Mouse (Mus musculus): ENCODE results near the gene Pgpep1.
A peak's percentile ranks its signal among the peaks of the same experiment; 100 is the strongest.

The Pgpep1 gene

DNA sequence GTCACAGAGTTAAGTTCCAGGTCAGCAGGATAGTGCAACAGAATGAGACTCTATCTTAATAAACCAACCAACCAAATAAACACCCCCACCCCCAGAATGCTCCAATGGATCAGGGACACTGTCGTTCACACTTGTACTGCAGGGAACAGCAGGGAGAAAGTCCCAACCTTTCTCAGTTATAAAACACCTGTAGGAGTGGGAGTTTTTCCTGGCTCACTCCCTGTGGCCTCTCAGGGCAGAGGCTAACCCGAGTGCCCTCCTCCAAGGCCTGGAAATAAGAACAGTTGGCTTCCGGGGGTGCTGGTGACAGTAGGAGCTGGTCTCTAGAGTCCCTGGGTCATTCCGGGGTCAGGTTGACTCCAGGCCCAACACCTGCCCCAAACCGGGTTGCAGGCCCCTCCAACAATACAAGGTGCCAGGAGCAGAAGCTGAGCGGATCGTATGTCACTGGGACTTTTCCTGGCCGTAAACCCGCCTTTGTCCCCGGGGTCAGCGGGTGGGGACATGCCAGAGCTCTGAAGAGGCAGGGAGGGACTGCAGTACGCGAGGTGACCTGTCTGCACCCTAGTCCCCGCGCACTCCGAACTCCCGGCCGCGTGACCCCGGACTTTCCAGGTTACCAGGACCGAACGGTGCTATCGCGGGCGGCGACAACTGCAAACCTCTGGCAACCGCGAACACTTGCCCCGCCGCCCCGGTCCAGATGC lies 1.1 kb downstream of the Pgpep1 start:
- DNase-seq = no peak

DNA sequence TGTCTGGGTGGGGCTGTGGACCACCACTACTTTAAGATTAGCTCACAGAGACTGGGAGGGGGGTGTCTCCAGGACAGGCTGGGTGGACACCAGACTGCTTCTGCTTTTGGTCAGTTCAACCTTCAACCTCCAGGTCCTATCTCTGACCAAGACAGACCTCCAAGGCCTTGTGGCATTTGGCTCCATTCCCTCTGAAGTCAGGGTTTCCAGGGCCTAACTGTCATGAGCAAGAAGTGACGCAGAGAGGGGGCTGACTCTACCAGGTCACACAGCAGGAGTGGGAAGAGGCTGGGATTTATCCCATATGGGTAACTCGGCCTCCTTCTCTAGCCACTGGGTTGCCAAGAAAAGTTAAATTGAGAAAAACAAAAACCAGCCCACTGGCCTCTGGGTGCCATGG lies 2.4 kb downstream of the Pgpep1 start:
- DNase-seq = no peak

DNA sequence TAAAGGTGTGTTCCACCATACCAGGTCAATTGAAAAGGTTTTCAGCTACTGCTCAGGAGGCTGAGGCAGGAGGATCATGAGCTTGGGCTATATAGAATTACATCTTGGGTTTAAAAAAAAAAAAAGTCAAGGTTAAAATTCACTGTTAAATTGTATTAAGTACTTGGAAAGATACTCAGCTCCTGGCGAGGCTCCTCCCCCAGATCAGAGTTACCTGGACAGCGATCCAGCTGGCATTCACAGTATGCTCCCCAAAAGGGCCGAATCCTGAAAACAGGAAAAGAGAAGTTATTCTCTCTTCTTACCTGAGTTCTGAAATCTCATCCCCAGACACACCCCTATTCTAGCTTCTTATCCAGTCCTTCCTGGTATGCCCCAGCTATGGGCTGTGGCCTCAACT lies 3.0 kb downstream of the Pgpep1 start:
- DNase-seq = no peak

DNA sequence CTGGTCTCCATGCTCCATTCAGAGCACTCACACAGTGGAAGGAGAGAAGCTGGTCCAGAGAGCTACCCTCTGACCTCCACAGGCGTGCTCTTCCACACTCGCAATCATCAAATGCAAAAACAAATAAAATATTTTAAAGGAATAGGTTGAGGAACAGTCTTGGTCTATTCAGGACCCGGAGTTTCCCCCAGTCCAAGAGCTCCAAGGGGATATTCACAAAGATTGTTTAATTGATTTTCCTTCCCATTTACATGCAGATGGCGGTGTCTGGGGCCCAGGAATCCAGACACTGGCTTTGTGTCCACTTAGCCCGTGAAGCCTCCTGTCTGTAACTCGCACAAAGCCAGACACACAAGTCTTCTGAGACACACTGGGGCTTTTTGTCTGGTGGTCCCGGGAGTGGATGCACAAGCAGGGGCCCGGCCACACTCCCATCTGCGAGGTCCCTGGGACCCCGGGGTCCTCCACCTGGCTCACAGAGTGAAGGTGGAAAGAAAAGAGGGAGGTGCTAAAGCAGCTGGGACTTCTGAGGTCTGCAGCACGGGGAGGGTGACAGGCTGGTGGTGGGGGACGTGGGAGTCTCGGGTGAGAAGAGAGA lies 3.9 kb downstream of the Pgpep1 start:
- DNase-seq = no peak

DNA sequence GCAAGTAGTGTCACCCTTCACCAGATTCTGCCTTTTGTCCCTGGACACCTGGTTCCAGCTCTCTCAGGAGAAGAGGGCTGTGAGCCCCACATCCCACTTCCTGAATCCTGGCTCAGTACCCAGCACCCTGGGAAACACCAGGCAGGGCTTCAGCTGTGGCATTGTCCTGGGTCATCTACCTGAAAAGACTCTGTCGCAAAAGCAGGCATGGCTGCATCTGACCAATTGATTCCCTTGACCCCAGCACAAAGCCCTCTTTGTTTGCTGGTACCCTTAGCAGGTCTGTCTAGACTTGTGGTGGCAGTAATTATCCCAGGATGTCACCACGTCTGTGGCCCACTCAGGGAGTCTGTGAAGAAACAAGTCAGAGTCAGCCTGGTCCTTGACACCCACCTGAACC lies 4.7 kb downstream of the Pgpep1 start:
- no peak for DNase-seq

DNA sequence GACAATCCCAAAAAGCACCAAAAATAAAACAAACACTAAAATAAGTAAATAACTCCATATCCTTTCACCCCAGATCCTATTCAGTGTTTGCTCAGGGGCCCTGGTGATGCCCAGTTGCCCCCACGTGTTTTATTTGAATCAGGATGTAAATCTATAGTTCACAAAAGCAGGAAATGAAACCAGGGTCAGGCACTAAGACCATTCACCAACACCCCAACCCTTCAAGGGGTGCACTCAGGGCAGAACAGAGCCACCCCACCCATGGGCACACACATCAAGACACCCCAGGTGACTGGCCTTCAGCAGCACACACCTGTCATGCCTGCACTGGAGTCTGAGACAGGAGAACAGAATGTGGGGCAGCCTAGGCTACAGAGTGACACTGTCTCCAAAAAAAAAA lies 6.1 kb downstream of the Pgpep1 start:
- no peak for DNase-seq

DNA sequence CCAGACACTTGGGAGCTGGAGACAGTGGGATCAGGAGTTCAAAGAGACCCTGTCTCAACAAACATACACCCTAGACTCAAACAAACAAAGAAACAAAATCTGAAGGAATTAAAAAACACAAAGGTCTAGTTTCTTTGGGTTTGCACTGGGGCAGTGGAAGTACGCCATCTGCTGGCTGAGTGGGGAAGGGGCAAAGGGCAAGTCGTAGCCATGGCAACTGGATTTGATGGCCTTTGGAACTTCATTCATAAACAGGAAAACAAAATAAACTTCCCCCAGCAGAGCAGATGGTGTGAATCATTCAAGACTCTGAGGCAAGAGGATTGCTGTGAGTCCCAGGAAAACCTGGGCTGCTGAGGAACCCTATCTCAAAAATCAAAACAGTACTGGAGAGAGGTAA lies 7.0 kb downstream of the Pgpep1 start:
- DNase-seq = peak; percentile 87

DNA sequence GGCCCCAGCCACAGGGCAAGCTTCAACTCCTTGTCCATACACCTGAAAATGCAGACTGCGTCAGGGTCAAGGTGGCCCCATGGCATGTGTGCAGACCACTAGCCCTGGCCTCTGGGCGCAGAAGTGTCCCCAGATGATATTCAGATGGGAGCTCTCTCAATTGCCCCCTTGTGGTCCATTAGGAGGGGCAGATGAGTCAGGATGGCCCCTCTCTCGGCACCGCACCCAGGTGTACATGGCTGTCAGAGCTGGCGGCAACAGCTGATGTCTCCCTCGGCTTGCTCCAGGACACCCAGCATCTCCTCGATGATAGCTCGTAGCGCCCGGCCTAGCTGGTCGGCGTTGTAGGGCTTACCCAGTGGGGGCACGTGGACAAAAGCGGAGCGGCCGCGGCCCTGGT lies 9.8 kb downstream of the Pgpep1 start:
- DNase-seq = no peak

DNA sequence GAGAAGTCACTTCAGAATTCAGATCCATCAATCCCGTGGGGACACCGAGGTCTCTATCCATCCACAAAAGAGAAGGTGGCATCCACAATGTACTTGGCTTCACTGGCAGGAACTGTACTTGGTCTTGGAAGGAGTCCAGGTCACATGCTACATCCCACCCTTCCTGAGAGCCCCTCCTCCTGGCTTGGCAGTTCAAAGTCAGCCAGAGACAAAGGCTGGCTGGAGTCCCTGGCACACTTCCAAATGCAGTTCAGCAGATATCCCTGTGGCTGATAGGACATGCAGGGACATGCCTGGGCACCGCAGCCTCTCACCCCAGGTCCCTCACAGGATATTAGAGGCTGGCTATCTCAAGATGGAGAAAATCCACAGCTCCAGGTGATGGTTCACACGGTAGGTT lies 10.9 kb downstream of the Pgpep1 start:
- peak; percentile 94 for DNase-seq

DNA sequence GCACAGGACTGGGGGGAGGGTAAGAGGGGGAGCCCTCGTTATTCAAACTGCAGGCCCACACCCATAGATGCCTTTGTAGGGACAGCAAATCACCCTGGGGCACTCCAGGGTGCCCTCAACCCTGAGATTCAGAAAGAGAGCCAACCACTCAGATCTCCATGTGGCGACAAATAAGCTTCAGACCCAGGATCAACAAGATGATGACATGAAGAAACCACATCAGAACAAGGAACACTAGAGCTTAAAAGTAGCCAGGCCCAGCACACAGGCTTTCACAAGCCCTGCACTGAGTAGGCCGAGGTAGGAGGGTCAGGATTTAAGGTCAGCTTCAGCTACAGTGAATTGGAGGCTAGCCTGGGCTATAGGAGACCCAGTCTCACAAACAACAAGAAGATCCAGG lies 11.3 kb downstream of the Pgpep1 start:
- no peak for DNase-seq

DNA sequence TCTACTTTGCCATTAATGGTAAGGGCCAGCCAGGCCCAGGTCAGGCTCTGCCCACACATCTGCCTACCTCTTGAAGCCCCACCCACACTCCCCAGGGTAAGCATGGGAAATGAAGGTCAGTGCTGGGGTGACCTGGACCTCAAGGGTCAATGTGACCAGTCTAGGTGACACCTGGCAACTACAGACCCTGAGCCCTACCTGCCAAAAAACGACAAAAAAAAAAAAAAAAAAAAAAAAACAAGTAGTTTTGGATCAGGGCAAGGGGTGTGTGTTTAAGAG lies 12.1 kb downstream of the Pgpep1 start:
- DNase-seq = peak; percentile 44

DNA sequence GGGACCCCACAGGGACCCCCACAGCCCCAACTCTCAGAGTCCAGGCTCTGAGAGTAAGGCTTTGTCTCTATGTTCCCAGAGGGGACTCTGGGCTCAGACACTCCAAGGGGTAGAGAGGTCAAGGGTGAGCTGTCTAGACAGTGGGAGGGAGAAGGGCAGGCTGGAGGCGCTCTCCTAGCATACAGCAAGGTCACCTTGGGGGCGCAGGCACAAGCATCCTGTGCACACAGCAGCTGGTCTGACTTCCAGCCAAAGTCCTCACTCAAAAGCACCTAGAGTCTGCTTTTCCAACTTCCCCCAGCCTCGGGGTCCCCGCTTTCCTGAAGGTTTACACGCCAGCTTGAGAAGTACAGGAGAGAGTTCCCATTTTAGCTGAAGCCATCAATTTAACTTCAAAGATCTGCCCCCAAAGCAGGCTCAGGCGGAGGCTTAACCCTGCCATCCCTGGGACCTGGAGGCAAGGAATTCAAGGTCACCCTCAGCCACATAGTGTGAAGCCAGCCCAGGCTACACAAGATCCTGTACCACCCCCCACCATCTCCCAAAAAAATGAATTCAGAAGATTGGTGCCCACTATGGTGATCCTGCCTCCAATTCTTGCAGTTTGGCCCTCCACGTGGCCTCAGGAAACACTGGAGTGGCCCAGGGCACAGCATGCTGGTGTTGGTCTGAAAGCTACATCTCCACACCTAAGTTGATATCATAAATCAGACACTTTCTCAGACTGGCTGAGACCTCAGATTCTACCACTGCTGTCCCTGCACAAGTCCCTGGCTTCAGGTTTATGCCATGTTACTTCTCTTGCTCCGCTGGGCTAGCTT lies 12.6 kb downstream of the Pgpep1 start:
- DNase-seq = peak; percentile 84

DNA sequence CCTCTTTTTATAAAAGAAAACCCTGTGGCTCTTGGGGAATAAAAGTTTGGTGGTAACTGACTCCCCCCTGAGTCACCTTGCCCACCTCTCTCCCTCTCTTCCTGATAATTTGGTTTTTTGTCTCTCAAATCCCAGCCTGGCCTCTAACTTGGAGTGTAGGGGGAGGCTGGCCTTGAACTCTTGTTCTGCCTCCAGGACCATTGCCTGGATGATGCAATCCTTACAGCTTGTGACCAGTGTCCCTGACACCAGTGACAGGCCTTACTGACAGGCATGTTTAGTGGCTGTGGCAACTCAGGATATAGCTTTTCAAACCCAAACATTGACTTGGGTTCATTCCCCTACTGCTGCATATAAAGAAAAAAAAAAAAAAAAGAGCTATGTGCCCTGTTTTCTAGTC lies 13.4 kb downstream of the Pgpep1 start:
- no peak for DNase-seq

DNA sequence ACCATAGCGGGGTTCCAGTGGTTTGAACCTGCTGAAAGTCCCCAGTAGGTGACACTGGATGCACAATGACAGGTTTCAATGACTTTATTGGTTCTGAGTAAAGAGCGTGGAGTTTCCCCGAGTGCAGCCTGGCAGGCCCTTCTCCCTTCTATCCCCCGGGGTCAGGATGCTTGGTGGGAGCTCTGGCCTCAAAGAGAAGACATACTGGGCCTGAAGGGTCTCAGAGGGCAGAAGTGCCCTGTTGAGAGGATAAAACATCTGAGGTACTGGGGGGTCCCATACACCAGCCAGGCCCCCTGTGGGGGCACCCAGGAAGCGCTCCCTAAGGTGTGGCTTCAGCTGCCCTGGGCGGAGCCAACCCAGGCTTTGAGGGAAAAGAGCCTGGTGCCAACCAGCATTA lies 13.8 kb downstream of the Pgpep1 start:
- peak; percentile 39 for DNase-seq

DNA sequence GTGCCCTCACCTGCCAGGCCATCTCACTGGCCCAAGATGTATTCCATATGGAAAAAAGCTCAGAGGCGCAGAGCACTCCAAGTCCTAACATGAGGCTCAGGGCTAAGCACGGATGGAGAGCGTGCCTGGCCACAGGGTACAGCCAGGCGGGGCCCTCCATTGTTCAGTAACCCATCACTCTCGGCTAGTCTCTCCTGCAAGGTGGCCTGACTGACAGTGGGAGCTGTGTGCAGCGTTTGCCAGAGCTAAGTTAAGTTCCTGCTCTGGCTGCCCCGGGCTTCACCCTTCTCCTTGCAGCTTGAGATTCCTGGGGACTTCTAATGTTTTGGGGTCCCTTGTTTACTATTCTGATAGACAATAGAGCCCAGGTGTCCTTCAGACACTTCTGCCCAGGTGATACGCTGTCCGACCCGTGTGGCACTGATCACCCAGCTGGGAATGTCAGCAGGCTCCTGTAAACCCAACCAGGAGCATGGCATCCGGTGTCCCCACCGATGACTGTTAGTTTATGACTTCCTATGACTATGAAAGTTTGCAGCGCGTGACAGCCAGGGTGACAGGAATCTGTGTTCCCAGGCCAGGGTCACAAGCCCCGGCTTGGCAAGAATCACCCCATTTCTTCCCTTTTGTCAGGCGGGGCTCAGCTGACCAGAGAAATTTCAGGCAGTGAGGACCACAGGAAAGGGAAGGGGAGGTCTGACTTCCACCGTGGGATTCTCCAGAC lies 14.5 kb downstream of the Pgpep1 start:
- peak; percentile 73 for DNase-seq

DNA sequence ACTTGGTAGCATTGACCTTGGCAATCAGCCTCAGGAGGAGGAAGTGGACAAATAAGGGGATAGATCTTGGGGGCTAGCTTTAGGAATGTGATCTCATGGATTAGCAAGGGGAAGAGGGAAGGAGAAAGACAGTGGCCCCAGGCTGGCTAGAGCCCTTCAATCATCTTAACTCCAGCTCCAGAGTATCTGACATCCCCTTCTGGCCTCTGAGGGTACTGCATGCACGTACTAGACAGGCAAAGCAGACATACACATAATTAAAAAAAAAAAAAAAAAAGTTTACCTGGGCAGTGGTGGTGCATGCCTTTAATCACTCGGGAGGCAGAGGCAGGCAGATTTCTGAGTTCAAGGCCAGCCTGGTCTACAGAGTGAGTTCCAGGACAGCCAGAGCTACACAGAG lies 16.1 kb downstream of the Pgpep1 start:
- DNase-seq = peak; percentile 60

DNA sequence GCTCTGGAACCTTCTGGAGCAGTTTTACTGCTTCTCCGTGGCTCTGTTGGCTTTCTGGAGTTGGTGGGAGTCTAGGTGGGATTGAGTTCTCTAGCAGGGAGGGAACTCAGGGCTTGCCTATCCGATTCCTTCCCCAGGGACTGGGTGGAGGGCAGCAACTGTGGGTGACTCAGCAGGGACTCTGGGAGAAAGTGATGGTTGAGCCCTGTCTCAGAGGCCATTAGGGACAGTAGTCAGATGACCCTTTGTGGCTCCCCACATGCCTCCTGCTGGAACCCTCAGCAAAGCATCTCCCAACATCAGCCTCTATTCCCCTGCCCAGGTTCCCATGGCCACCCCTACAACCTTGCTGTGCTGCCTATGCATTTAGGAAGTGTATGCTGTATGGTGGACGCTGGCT lies 17.2 kb downstream of the Pgpep1 start:
- no peak for DNase-seq

DNA sequence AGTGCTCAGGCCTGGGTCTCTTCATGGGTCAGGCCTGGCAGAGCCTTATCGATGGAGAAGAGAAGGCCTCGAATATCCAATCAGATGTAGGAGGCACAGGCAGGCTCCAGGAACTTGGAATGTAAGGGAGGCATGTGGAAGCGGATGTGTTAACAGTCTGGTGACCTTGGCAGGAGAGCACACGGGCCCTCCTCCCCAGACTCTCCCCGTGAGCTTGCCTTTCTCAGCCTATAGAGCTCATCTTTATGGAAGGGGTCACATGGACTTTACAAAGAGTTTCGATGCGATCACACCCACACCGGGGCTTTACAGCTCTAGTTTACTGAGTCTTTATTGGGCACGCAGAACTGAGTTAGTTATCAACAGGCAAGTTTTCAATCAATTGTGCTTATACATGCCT lies 21.4 kb downstream of the Pgpep1 start:
- no peak for DNase-seq

DNA sequence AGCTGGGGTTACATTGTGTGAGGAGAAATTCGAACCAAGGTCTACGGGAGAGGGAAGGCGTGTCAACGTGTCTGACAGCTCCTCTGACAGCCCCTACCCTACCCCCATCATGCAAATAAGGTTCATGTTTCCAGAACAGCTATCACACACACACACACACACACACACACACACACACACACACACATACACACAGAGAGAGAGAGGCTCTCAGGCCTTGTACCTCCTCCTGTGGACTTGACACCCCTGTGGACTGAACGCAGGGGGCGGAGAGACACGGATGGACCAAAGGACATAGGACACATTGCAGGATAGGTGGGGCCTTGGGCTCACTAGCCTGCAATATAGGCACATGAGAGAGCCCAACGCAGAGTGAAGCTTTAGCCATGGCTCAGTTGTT lies 23.4 kb downstream of the Pgpep1 start:
- peak; percentile 69 for DNase-seq

DNA sequence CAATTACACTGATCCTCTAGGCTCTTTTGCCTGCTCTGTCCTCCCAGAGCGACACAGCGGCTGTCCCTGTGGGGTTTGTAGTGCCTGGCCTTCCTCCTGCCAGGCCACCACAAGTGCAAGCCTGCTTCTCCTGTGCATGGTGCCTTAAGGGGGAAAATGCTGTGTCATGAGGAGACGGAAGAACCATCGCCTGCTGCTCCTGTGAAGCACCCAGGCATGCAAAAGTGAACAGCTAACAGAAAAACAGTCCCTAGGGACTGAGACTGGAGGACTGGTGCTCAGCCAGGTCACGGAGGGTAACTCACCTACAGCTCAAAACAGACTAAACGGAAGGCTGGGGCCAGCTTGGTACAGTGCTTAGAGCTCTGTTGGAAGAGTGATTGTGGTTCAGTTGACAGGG lies 24.7 kb downstream of the Pgpep1 start:
- DNase-seq = peak; percentile 51

DNA sequence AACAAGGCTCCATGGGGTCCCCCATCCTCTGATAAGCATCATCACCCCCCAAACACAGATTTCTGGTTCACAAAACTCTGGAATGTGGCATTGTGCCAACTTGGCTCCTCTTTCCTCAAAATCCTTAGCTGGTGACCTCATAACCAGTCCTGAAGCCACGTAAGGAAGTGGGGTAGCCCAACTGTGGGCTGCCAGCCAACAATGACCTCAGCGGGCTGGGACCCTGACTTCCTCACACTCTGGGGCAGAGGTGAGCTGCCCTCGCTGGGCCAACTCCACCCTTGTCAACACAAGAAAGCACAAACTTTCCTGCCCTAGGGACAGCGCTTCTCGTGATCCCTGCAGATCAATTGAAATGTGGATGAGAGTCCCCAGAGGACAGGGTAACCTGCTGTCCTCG lies 26.1 kb downstream of the Pgpep1 start:
- DNase-seq = peak; percentile 89

DNA sequence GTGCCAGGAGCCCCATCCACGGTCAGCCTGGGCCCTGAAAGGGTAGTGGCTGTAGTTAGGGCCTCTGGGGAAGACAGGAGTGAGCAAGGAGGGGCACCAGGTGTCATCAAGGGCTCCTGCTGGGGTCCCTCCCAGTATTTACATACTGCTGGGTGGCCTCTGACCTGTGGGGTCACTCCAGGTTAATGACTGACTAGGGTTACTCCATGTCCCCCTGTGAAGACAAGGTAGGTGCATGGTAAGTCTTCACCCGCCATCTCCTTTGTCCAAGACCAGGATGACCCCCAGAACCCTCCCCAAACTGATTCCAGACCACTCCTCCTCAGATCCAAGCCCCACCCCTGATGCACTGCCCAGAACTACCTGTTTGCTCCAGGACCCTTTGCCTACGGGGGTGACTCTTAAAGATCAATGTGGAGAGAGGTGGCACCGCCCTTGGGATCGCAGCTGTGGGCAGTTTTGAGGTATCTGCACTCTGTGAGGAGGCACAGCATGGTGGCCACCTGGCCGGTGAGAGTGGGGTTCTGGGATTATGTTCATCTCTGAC lies 27.8 kb downstream of the Pgpep1 start, which contains the start of gene Gdf15:
Gene Gdf15, minus strand, starts transcription at position 111 of the 547 bp plus-strand sequence.
- no peak for DNase-seq

DNA sequence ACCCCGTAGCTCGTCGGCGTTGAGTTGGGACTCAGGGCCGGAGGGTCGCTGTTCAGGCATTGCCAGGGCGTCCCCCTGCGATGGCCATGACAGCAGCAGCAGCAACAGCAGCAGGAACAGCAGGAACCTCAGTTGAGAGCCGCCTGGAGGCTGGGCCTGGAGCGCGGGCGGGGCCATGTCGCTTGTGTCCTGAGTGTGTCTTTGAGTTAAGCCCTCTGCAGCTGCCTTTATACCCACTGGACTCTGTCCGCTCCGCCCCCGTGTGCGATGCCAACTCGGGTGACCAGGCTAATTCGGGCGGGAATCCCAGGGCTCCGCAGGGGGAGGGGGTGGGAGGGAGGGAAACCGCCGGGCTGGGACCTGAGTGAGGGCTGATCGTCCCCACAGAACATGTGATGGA lies 28.8 kb downstream of the Pgpep1 start:
- DNase-seq = peak; percentile 79
